31 mouse cellular contexts compared by ENCODE assay signal in genomic region chr6:142411140-142411539, GRCm38 (mm10). TPM values are rescaled to one million over a fixed set of nuclear protein-coding genes. Genes with fewer than 3 reads are reported as not detected.
DNase-seq lines count a peak whose midpoint lies in the region; ATAC-seq and TF ChIP-seq lines count a peak whose summit lies in the region.
"Had no signal": no experiment of that assay in that cellular context is flagged by ENCODE, and none has a peak within 500 bp of the region (broad histone marks: within the 10 kb centered on the region; RNA-seq: fewer than 3 reads in every experiment).

No protein-coding gene starts in this region.

- no peak overlapping the region for H3K4me2 ChIP-seq in forebrain, postnatal 0 days (ENCODE audit: low read depth)
- H3K4me2 ChIP-seq: embryonic facial prominence, embryonic 13.5 days had no signal

- 6% methylated on average over 1 of the region's 1 CpGs for WGBS in forebrain, postnatal 0 days
- 11% methylated on average over 1 of the region's 1 CpGs for WGBS in forebrain, embryonic 10.5 days

- TF ChIP-seq CTCF in forebrain, postnatal 0 days (IDR thresholded peaks at IDR 0.05; ENCODE audit: low read depth): no peak

- H3K27ac ChIP-seq in forebrain, postnatal 0 days (ENCODE audit: low read depth, low read length): no peak overlapping the region
- H3K27ac ChIP-seq in forebrain, embryonic 10.5 days: no peak overlapping the region
- H3K27ac ChIP-seq: embryonic facial prominence, embryonic 13.5 days; kidney, postnatal 0 days; liver, embryonic 14.5 days; macrophage; stomach, postnatal 0 days had no signal

- intact Hi-C loops in left cerebral cortex, postnatal 4 days (cut with DNase I): no loop called here
- intact Hi-C loops in left cerebral cortex, postnatal 25 days (cut with DNase I): no loop called here

- H3K4me1 ChIP-seq in forebrain, postnatal 0 days (ENCODE audit: insufficient read depth): no peaks in the 10 kb centered on the region
- peaks cover 27% of the 10 kb centered on the region for H3K4me1 ChIP-seq in forebrain, embryonic 10.5 days

- peak; percentile 11 for DNase-seq in adrenal gland, postnatal 14 days
- DNase-seq in adrenal gland, adult 2 months: no peak
- DNase-seq in forebrain, postnatal 0 days: peak; percentile 32
- DNase-seq in forebrain, embryonic 10.5 days (ENCODE audit: extremely low spot score, low spot score): no peak
- DNase-seq in left cerebral cortex, postnatal 4 days: peak; percentile 29
- DNase-seq in left cerebral cortex, postnatal 25 days (ENCODE audit: low spot score in 2 of 2): no peak
- DNase-seq in Muller cell, postnatal 12 days (ENCODE audit: inconsistent ontology term): peak; percentile 14
- DNase-seq in right cerebral cortex, adult 2 months (ENCODE audit: low spot score in 2 of 2): no peak
- DNase-seq: cerebellum, adult 11 months; cerebellum, adult 9-10 months; gastrocnemius, postnatal 10 days; heart, postnatal 14 days; kidney, adult 8-10 months; layer of hippocampus, postnatal 36 days; liver; lung, adult 2 months; lung, postnatal 10 days; right cerebral cortex, adult 18-20 months; right cerebral cortex, postnatal 4 days; thymus, adult 18-20 months; thymus, postnatal 36 days had no signal

- no peak overlapping the region for H3K4me3 ChIP-seq in forebrain, postnatal 0 days (ENCODE audit: low read depth, low read length)
- H3K4me3 ChIP-seq in forebrain, embryonic 10.5 days: no peak overlapping the region
- H3K4me3 ChIP-seq: embryonic facial prominence, embryonic 13.5 days had no signal

- H3K9me3 ChIP-seq in forebrain, postnatal 0 days (ENCODE audit: low read length): no peaks in the 10 kb centered on the region
- H3K9me3 ChIP-seq in forebrain, embryonic 10.5 days: no peaks in the 10 kb centered on the region
- H3K9me3 ChIP-seq: embryonic facial prominence, embryonic 13.5 days; G1E had no signal

- peaks cover 13% of the 10 kb centered on the region; the same call in 1 of the 2 replicates for H3K27me3 ChIP-seq in forebrain, postnatal 0 days (ENCODE audit: insufficient read depth, low read length)
- H3K27me3 ChIP-seq in forebrain, embryonic 10.5 days (ENCODE audit: poor library complexity, severe bottlenecking): peaks cover 48% of the 10 kb centered on the region

- H3K36me3 ChIP-seq in forebrain, postnatal 0 days (ENCODE audit: insufficient read depth): no peaks in the 10 kb centered on the region
- H3K36me3 ChIP-seq in forebrain, embryonic 10.5 days (replicated peaks): no peaks in the 10 kb centered on the region; the same call in 1 of the 2 replicates
- H3K36me3 ChIP-seq: embryonic facial prominence, embryonic 13.5 days; G1E had no signal

- peak; percentile 38; the same call in 1 of the 2 replicates for ATAC-seq in forebrain, postnatal 0 days
- ATAC-seq: intestine, embryonic 16.5 days had no signal

- H3K9ac ChIP-seq in forebrain, postnatal 0 days: no peak overlapping the region
- H3K9ac ChIP-seq: embryonic facial prominence, embryonic 13.5 days; liver, embryonic 14.5 days had no signal

RNA-seq across cellular contexts. Expression of gene Spx, which starts 2.1 kb away (rescaled TPM):
- 1.2 TPM in 1 of 2 replicates, not detected in the other for total RNA-seq in adrenal gland, postnatal 14 days (2021)
- total RNA-seq in adrenal gland, adult 2 months (2021): under 1 TPM; 0.17 to 0.49 TPM
- 0.30 and 0.42 TPM in 2 replicates for polyA plus RNA-seq in adrenal gland, adult 2 months (2012; rRNA removed)
- total RNA-seq in forebrain, postnatal 0 days (2014; rRNA removed): 0.38 and 0.62 TPM in 2 replicates
- 0.65 TPM in 2 replicates for polyA plus RNA-seq in forebrain, postnatal 0 days (2015; fragmentation: Nextera tagmentation; extraction: Ambion mirVana)
- 0.33 and 0.53 TPM in 2 replicates for polyA plus RNA-seq in forebrain, embryonic 10.5 days (2016; fragmentation: Nextera tagmentation; extraction: Ambion mirVana)
- 1 to 10 TPM in 1 of 2 experiments, under 1 TPM in 1; 0.94 to 2.3 TPM for total RNA-seq in left cerebral cortex, postnatal 4 days (2021)
- 1 to 10 TPM; 1.6 to 2.6 TPM for total RNA-seq in left cerebral cortex, postnatal 25 days (2021)
- total RNA-seq: common myeloid progenitor, adult 5-6 weeks; gastrocnemius, postnatal 10 days; granulocyte monocyte progenitor cell, adult 5-6 weeks; heart, postnatal 14 days had no signal
- polyA plus RNA-seq: G1E; heart, embryonic 14.5 days; macrophage had no signal

RNA-seq across cellular contexts. Expression of gene Golt1b, which starts 24.1 kb away (rescaled TPM):
- 32.9 and 33.3 TPM in 2 replicates for total RNA-seq in adrenal gland, postnatal 14 days (2021)
- 10 to 100 TPM; 38.1 to 39.1 TPM for total RNA-seq in adrenal gland, adult 2 months (2021)
- 2.6 and 3.7 TPM in 2 replicates for polyA plus RNA-seq in adrenal gland, adult 2 months (2012; rRNA removed)
- total RNA-seq in forebrain, postnatal 0 days (2014; rRNA removed): 44.0 and 58.5 TPM in 2 replicates
- polyA plus RNA-seq in forebrain, postnatal 0 days (2015; fragmentation: Nextera tagmentation; extraction: Ambion mirVana): 67.6 and 72.0 TPM in 2 replicates
- polyA plus RNA-seq in forebrain, embryonic 10.5 days (2016; fragmentation: Nextera tagmentation; extraction: Ambion mirVana): 112 and 119 TPM in 2 replicates
- total RNA-seq in left cerebral cortex, postnatal 4 days (2021): 10 to 100 TPM; 34.4 to 35.8 TPM
- 10 to 100 TPM; 33.5 to 34.8 TPM for total RNA-seq in left cerebral cortex, postnatal 25 days (2021)

RNA-seq across cellular contexts. Expression of gene Recql, which starts 24.3 kb away (rescaled TPM):
- total RNA-seq in adrenal gland, postnatal 14 days (2021): 15.5 and 19.2 TPM in 2 replicates
- 10 to 100 TPM in 1 of 2 experiments, 1 to 10 TPM in 1; 9.6 to 16.1 TPM for total RNA-seq in adrenal gland, adult 2 months (2021)
- polyA plus RNA-seq in adrenal gland, adult 2 months (2012; rRNA removed): 1.5 and 2.1 TPM in 2 replicates
- 19.1 and 19.4 TPM in 2 replicates for total RNA-seq in forebrain, postnatal 0 days (2014; rRNA removed)
- polyA plus RNA-seq in forebrain, postnatal 0 days (2015; fragmentation: Nextera tagmentation; extraction: Ambion mirVana): 20.4 and 20.8 TPM in 2 replicates
- polyA plus RNA-seq in forebrain, embryonic 10.5 days (2016; fragmentation: Nextera tagmentation; extraction: Ambion mirVana): 42.8 and 43.5 TPM in 2 replicates
- total RNA-seq in left cerebral cortex, postnatal 4 days (2021): 10 to 100 TPM; 24.8 to 36.5 TPM
- 10 to 100 TPM; 19.9 to 20.2 TPM for total RNA-seq in left cerebral cortex, postnatal 25 days (2021)

Comparison
In these comparisons a context has a peak if more than half of its experiments do, and no peak if none do; other contexts are left out.
1. DNase-seq: peak in adrenal gland, postnatal 14 days (single experiment), forebrain, postnatal 0 days (single experiment), left cerebral cortex, postnatal 4 days (single experiment) and Muller cell, postnatal 12 days (single experiment); none in adrenal gland, adult 2 months (single experiment), forebrain, embryonic 10.5 days (single experiment), left cerebral cortex, postnatal 25 days (0 of 2) and right cerebral cortex, adult 2 months (0 of 2).